Mouse (Mus musculus) gastrocnemius, postnatal 10 days (tissue): ENCODE results near the gene Lep. TPM values are rescaled to one million over a fixed set of nuclear protein-coding genes. Genes with fewer than 3 reads are reported as not detected.
A peak's percentile ranks its signal among the peaks of the same experiment; 100 is the strongest.

ENCODE experiments used
- DNase-seq: peaks from one replicate; pipeline ENCODE4 v3.0.0; 2021; ENCODE audit warnings: mixed read lengths
- long read RNA-seq, 2 experiments: library from polyadenylated mRNA; stranded (forward); transcript quantifications; one replicate each; pipeline ENCODE4 v2.0.0; 2021
- total RNA-seq, 2 experiments: library from RNA; stranded (reverse); gene quantifications; 2 replicates each; pipeline ENCODE4 v1.2.3; 2021

Lep gene
- 1 to 10 TPM; 1.1 to 2.0 TPM for total RNA-seq
- long read RNA-seq, experiment 1, partial matches to known transcripts, result 0 of 1 reads
- long read RNA-seq, experiment 1, other reads (novel, unspliced or antisense), result 0 of 1 reads
- long read RNA-seq, experiment 2, partial matches to known transcripts, result 0 of 2 reads
- long read RNA-seq, experiment 2, other reads (novel, unspliced or antisense), result 1 of 2 reads

GRCm38 (mm10) chr6:29059846-29060685 lies at the start of gene Lep:
Gene Lep, plus strand, starts transcription at chr6:29060220.
- DNase-seq, result no peak

- no peak for DNase-seq
Observed at GRCm38 (mm10) chr6:29011651-29012050, 48.4 kb upstream of the Lep start.

- DNase-seq, result no peak
Observed at GRCm38 (mm10) chr6:29013216-29013615, 46.8 kb upstream of the Lep start.

- peak; percentile 9 for DNase-seq
Observed at GRCm38 (mm10) chr6:29016891-29017412, 43.1 kb upstream of the Lep start.

- no peak for DNase-seq
Observed at GRCm38 (mm10) chr6:29019756-29020720, 40.0 kb upstream of the Lep start.

GRCm38 (mm10) chr6:29020937-29021336 lies 39.1 kb upstream of the Lep start:
- DNase-seq, result no peak

- DNase-seq, result no peak
Observed at GRCm38 (mm10) chr6:29021501-29021900, 38.5 kb upstream of the Lep start.

GRCm38 (mm10) chr6:29022115-29022514 lies 37.9 kb upstream of the Lep start:
- no peak for DNase-seq

- peak; percentile 49 for DNase-seq
Observed at GRCm38 (mm10) chr6:29023206-29023967, 36.6 kb upstream of the Lep start.

GRCm38 (mm10) chr6:29024000-29024417 lies 36.0 kb upstream of the Lep start:
- peak; percentile 77 for DNase-seq

GRCm38 (mm10) chr6:29025796-29026482 lies 34.1 kb upstream of the Lep start:
- DNase-seq, result no peak

- no peak for DNase-seq
Observed at GRCm38 (mm10) chr6:29026766-29027165, 33.3 kb upstream of the Lep start.

GRCm38 (mm10) chr6:29028129-29028528 lies 31.9 kb upstream of the Lep start:
- DNase-seq, result no peak

GRCm38 (mm10) chr6:29029521-29029920 lies 30.5 kb upstream of the Lep start:
- no peak for DNase-seq

GRCm38 (mm10) chr6:29031216-29031615 lies 28.8 kb upstream of the Lep start:
- DNase-seq, result peak; percentile 48

- DNase-seq, result no peak
Observed at GRCm38 (mm10) chr6:29031704-29032310, 28.2 kb upstream of the Lep start.

- no peak for DNase-seq
Observed at GRCm38 (mm10) chr6:29032411-29032810, 27.6 kb upstream of the Lep start.

- DNase-seq, result no peak
Observed at GRCm38 (mm10) chr6:29033981-29034646, 25.9 kb upstream of the Lep start.

- DNase-seq, result no peak
Observed at GRCm38 (mm10) chr6:29036698-29037097, 23.3 kb upstream of the Lep start.

- no peak for DNase-seq
Observed at GRCm38 (mm10) chr6:29040266-29040665, 19.8 kb upstream of the Lep start.
